Comparison of ENCODE assay signal across 17 mouse cellular contexts in the genomic region with DNA sequence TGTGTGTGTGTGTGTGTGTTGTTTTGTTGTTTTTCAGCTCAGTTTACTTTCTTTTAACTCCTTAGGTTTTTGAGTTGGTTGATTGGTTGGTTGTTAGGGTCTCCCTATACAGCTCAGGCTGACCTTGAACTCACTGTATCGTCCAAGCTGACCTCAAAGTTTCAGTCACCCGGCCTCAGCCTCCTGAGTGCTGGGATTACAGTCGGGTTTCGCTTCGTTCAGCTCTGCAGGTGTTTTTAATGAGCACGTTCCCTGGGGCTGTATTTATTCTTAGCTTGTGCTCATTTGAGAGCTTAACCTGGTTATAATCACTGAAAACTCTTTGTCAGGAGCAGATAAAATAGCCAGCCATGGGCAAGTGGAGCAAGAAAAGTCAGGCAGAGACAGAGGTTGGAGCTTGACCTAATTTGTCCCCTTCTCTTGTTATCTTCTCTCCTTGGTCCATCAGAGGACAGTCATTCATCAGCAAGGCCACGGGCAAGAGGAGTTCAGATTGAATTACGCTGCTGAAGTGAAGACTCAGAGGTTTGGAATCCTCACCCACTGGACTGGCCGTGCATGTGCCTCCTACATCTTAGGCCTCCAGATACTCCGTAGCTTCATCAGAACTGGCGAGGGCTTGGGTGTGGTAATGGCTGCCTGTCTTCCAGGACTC.
A peak's percentile ranks its signal among the peaks of the same experiment; 100 is the strongest.
DNase-seq lines count a peak whose midpoint lies in the region; ATAC-seq lines count a peak whose summit lies in the region.
"Had no signal": no experiment of that assay in that cellular context is flagged by ENCODE, and none has a peak within 500 bp of the region (broad histone marks: within the 10 kb centered on the region; RNA-seq: fewer than 3 reads in every experiment).

No protein-coding gene starts in this region.

- H3K36me3 ChIP-seq in kidney, embryonic 16.5 days (ENCODE audit: insufficient read depth, low read length), result no peaks in the 10 kb centered on the region
- no peaks in the 10 kb centered on the region for H3K36me3 ChIP-seq in heart, embryonic 12.5 days
- no peaks in the 10 kb centered on the region for H3K36me3 ChIP-seq in limb, embryonic 12.5 days
- H3K36me3 ChIP-seq: forebrain, embryonic 12.5 days; liver, embryonic 12.5 days had no signal

- DNase-seq in kidney, adult 9 months, result peak; percentile 27
- DNase-seq in adrenal gland, postnatal 36 days, result peak; percentile 64
- DNase-seq in spleen, postnatal 4 days (ENCODE audit: low spot score in 2 of 2), result no peak
- DNase-seq in natural killer cell, adult 2 months (ENCODE audit: low spot score in 2 of 2), result no peak
- DNase-seq in left cerebral cortex, adult 18-20 months (ENCODE audit: low spot score in 2 of 2), result no peak
- DNase-seq: cerebellum, adult 8-10 months; gastrocnemius, postnatal 25 days; kidney, postnatal 14 days; thymus, adult 2 months had no signal

- no peaks in the 10 kb centered on the region for H3K27me3 ChIP-seq in kidney, embryonic 16.5 days (ENCODE audit: insufficient read depth, low read length)
- no peaks in the 10 kb centered on the region for H3K27me3 ChIP-seq in heart, embryonic 12.5 days (replicated peaks)
- peaks cover 11% of the 10 kb centered on the region; the same call in 1 of the 2 replicates for H3K27me3 ChIP-seq in limb, embryonic 12.5 days
- H3K27me3 ChIP-seq: liver, embryonic 12.5 days had no signal

- H3K4me2 ChIP-seq in kidney, embryonic 16.5 days (replicated peaks; ENCODE audit: low read depth, low read length), result no peak overlapping the region
- H3K4me2 ChIP-seq in heart, embryonic 12.5 days, result no peak overlapping the region
- H3K4me2 ChIP-seq in limb, embryonic 12.5 days, result no peak overlapping the region
- H3K4me2 ChIP-seq: forebrain, embryonic 12.5 days; liver, embryonic 12.5 days had no signal

- H3K9ac ChIP-seq in kidney, embryonic 16.5 days (replicated peaks; ENCODE audit: low read length), result no peak overlapping the region
- H3K9ac ChIP-seq in heart, embryonic 12.5 days, result no peak overlapping the region
- H3K9ac ChIP-seq in limb, embryonic 12.5 days (replicated peaks), result no peak overlapping the region
- H3K9ac ChIP-seq: forebrain, embryonic 12.5 days; liver, embryonic 12.5 days had no signal

- no peaks in the 10 kb centered on the region for H3K4me1 ChIP-seq in kidney, embryonic 16.5 days (ENCODE audit: insufficient read depth, low read length)
- peaks cover 20% of the 10 kb centered on the region for H3K4me1 ChIP-seq in heart, embryonic 12.5 days (replicated peaks)
- peaks cover 8% of the 10 kb centered on the region for H3K4me1 ChIP-seq in limb, embryonic 12.5 days (replicated peaks)
- H3K4me1 ChIP-seq: liver, embryonic 12.5 days had no signal

- H3K4me3 ChIP-seq in kidney, embryonic 16.5 days (ENCODE audit: low read length), result no peak overlapping the region
- H3K4me3 ChIP-seq in heart, embryonic 12.5 days, result no peak overlapping the region
- H3K4me3 ChIP-seq in limb, embryonic 12.5 days (replicated peaks), result no peak overlapping the region
- H3K4me3 ChIP-seq: forebrain, embryonic 12.5 days; left cerebral cortex, adult 2 months; liver, embryonic 12.5 days had no signal

- ATAC-seq in kidney, embryonic 16.5 days (ENCODE audit: low FRiP score, low TSS enrichment), result no peak
- no peak for ATAC-seq in heart, embryonic 12.5 days (ENCODE audit: insufficient number of reproducible peaks, low FRiP score)
- ATAC-seq in limb, embryonic 12.5 days (ENCODE audit: insufficient number of reproducible peaks, insufficient read depth, low FRiP score, low TSS enrichment, low read depth), result no peak
- ATAC-seq: hindbrain, embryonic 16.5 days; liver, embryonic 12.5 days; lung, postnatal 0 days had no signal

- 45% methylated on average over 11 of the region's 11 CpGs for WGBS in kidney, embryonic 16.5 days
- WGBS in heart, embryonic 12.5 days, result 41% methylated on average over 11 of the region's 11 CpGs
- 32% methylated on average over 11 of the region's 11 CpGs for WGBS in limb, embryonic 12.5 days

- no peak overlapping the region for H3K27ac ChIP-seq in kidney, embryonic 16.5 days (ENCODE audit: low read length)
- peak overlapping the region; percentile 28; the same call in 1 of the 2 replicates for H3K27ac ChIP-seq in heart, embryonic 12.5 days (ENCODE audit: poor library complexity, severe bottlenecking)
- 0 out of 2 replicates have a peak overlapping the region, but pooled peaks have one; percentile 17 for H3K27ac ChIP-seq in limb, embryonic 12.5 days
- H3K27ac ChIP-seq: forebrain, embryonic 12.5 days; left cerebral cortex, adult 2 months; liver, embryonic 12.5 days had no signal

- H3K9me3 ChIP-seq in kidney, embryonic 16.5 days (ENCODE audit: low read length), result no peaks in the 10 kb centered on the region
- no peaks in the 10 kb centered on the region for H3K9me3 ChIP-seq in heart, embryonic 12.5 days (replicated peaks)
- H3K9me3 ChIP-seq in limb, embryonic 12.5 days, result peaks cover 4% of the 10 kb centered on the region; the same call in 1 of the 2 replicates
- H3K9me3 ChIP-seq: forebrain, embryonic 12.5 days; liver, embryonic 12.5 days had no signal

Comparison
In these comparisons a context has a peak if more than half of its experiments do, and no peak if none do; other contexts are left out.
1. DNase-seq: peak in kidney, adult 9 months (single experiment) and adrenal gland, postnatal 36 days (2 of 2); none in spleen, postnatal 4 days (0 of 2), natural killer cell, adult 2 months (0 of 2) and left cerebral cortex, adult 18-20 months (0 of 2).